Mouse (Mus musculus) hematopoietic stem cell, adult 5-6 weeks (primary cell): ENCODE measurements around the gene Gm20696. TPM values are rescaled to one million over a fixed set of nuclear protein-coding genes. Genes with fewer than 3 reads are reported as not detected.

Experiments used
- ATAC-seq, 2 experiments: fragments of 125-278 bp in 1 of 2; replicated peaks in 1 of 2; 2 replicates each; pipeline ENCODE4 v1.8.0; 2016 to 2017; ENCODE audit warnings: inconsistent platforms in 2 of 2, mild to moderate bottlenecking in 2 of 2, moderate number of reproducible peaks in 2 of 2, low read depth in 1 of 2, moderate TSS enrichment in 1 of 2; ENCODE audit not compliant: low FRiP score in 2 of 2, poor library complexity in 2 of 2, severe bottlenecking in 2 of 2, insufficient read depth in 1 of 2, low TSS enrichment in 1 of 2
- total RNA-seq: library from RNA; stranded (forward); fragments of 172-1452, 232-1000 nt; gene quantifications from 2 replicates; pipeline ENCODE4 v1.2.3, GENCODE M21; 2017

The Gm20696 gene
- total RNA-seq, 1 experiment from 2014 or later: 1.9 TPM

DNA sequence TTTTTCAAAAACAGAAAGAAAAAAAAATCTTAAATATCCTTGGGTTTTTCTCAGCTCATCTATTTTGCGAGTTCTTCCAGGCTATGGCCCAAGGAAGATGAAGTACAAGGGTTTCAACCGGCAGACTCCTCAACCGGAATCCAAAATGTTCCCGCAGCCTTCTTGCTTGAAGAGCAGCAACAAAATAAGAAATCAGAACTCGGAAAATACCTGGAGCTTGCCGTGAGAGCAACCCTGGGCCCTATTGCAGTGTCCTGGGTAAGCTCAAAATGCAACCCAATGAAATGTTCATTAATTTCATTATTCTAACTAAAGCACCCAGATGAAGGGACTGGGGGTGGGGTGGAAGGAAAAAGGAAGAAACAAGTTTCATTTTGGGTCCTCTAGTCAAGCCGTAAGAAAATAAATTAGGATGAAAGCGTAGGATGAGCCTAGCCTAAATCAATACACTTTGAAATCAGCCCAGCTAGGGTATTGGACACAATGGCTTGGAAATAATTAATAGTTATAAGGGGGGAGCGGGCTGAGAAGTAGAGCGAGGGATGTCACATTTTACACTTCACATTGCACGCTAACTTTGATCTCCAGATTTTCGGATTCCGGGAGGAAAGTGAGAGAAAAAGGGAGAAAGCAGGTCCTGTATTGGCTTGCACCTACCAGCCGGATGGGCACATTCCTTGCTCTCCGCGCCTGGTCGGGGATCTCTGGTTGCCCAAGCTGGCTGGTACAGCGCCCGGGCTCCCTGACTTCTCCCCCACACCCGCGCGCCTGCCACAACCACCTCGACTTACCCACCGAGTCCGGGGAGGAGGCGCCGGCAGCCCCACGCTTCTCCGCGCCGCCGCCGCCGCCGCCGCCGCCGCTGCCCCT is 146.6 kb downstream of the Gm20696 start:
- ATAC-seq: no peak

DNA sequence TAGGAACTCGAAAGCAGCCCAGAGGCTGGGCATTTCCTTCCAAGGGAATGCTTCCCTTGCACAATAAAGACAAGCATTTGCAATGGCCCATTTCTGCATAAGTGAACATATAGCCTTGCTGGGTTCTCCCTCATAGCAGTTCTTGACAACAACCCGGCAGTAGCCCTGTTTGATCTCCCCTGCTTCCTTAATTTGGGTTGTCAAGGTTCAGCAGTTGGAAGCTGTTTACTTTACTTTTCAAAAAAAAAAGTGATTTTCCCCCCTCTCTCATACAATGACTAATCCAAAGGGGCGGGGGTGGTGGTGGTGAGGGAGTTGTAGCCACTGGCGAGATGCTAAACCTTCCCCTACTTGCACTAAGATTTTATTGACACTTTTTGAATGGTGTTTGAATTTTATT is 147.5 kb downstream of the Gm20696 start:
- 0 out of 4 replicates have a peak, but pooled peaks of 1 of the 2 experiments have one; percentile 8 for ATAC-seq

DNA sequence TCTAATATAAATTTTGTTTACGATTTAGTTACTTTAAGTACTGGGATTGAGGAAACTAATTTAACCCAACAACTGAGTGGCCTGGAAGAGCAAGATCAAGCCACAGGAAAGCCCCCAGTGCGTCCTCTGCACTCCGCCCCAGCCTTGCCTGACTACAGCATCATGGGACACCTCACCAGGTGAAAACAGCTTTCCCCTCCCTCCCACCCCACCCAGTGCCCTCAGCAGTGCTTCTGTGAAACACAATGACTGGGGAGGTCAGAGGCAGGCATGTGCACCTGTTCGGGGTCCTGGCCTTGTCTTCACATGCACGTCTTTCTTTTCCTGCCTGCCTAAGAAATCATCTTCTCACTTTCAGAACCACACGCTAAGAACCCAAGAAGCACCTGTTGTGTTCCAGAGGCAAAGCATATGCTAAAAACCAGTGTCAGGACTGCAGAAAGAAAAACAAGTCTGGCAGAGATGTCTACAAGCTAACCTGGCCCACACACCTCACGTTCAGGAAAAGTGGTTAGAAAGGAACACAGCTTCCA is 150.9 kb downstream of the Gm20696 start:
- no peak for ATAC-seq

GRCm38 (mm10) chr6:99511862-99512261 is 154.7 kb downstream of the Gm20696 start:
- ATAC-seq: no peak

- no peak for ATAC-seq
Observed at GRCm38 (mm10) chr6:99509189-99509592, 157.4 kb downstream of the Gm20696 start.

GRCm38 (mm10) chr6:99506816-99507215 is 159.8 kb downstream of the Gm20696 start:
- ATAC-seq: no peak

DNA sequence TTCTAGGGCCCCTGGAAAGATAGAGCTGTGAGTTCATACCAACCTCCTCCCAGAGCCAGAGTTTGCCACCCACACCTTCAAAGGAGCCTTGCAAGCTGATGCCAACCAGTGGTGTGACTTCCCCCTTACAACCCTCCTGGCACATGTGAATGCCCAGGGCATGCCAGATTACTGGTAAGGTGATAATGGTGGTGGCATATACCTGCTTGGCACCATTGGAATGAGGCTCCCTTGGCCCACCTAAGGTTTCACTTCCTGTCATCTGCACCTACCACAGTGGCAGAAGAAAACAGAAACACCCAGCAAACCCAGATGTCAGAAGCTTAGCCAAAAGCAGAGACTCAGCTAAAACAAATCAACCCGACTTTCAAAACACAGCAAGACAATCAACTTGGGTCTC is 162.9 kb downstream of the Gm20696 start:
- ATAC-seq: no peak

GRCm38 (mm10) chr6:99502727-99503126 is 163.9 kb downstream of the Gm20696 start:
- no peak for ATAC-seq

DNA sequence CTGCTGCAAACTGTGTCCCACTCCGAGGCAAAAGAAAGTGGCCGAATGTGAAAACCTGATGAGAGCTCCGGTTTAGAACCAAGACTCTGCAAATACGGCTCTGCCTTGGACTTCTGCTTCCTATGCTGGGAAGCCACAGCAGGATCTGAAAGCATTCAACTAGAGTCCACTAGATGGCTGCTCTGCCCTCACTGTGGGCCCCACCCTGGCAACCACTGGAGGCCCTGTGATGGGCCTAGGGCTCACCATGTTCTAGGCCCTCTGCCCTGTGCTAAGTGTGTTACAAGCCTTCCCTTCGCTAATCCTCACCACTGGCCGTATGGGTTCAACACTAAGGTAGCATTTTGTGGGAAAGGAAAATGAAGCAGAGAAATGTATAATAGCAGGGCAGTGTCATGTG is 164.3 kb downstream of the Gm20696 start:
- peak in 1 of 2 experiments; percentile 32; a peak in 1 of 4 replicates for ATAC-seq

GRCm38 (mm10) chr6:99500570-99501270 is 165.9 kb downstream of the Gm20696 start:
- ATAC-seq: no peak

GRCm38 (mm10) chr6:99498082-99498481 is 168.5 kb downstream of the Gm20696 start:
- ATAC-seq: peak in 1 of 2 experiments; percentile 48; a peak in 1 of 4 replicates

GRCm38 (mm10) chr6:99496114-99496513 is 170.5 kb downstream of the Gm20696 start:
- ATAC-seq: no peak

- no peak for ATAC-seq
Observed at GRCm38 (mm10) chr6:99492937-99493336, 173.7 kb downstream of the Gm20696 start.

GRCm38 (mm10) chr6:99491979-99492544 is 174.5 kb downstream of the Gm20696 start:
- ATAC-seq: no peak

- no peak for ATAC-seq
Observed at GRCm38 (mm10) chr6:99491146-99491545, 175.5 kb downstream of the Gm20696 start.

DNA sequence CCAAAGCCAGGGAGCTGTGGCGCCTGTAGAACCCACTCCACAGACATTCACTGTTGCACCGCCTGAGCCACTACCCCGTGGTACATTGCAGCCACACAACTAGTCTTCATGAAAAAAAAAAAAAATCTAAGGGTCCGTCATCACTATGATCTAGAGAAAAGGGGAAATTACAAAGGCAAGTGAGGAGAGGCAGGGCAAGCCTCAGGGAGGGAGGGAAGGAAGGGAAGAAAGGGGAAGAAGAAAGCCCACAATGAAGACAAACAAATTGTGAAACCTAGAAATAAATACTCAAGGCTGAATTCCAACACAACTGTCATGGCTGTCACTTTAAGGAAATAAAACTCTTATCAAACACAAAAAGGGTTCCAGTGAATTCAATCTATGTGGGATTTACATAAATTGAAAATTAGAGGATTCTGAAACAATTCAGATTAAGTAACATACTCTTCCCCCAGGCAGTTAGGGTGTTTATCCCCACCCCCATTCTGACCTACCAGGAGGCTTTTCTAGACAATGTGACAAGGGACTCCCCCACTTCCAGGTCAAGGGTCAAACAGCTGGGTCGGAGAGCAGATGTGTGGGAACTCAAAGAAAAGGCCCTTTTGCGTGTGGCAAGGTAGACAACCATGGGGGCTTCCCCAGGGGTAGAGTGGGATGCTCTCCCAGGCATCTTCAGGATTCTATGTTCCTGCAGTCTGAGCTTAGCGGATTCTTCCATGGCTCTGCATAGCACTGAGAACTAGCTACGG is 176.5 kb downstream of the Gm20696 start:
- ATAC-seq: peak; percentile 91

GRCm38 (mm10) chr6:99489423-99489822 is 177.2 kb downstream of the Gm20696 start:
- no peak for ATAC-seq
